Mouse (Mus musculus): ENCODE data around the gene Armc9. TPM values are rescaled to one million over a fixed set of nuclear protein-coding genes. Genes with fewer than 3 reads are reported as not detected.
A peak's percentile ranks its signal among the peaks of the same experiment; 100 is the strongest.

Gene Armc9
- polyA plus RNA-seq, 1 experiment from 2014 or later: 19.1 TPM

DNA sequence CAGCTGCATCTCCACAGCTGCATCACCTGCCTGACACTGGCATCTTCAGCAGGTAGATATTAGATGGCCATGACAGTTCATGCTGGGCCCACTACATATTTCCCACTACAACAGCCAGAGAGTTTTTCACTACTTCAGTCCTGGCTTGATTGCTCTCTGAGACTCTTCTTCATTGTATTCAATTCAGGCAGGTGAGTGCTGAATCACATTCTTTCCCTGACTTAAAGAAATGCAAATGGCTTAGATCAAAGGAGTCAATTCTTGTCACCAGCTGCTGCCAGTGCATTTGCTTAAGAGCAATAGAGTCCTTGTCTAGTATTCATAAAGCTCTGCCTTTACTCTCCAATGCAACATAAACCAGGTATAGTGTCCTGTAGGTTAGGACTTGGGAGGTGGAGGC, 46.7 kb downstream of the Armc9 start:
- no peak for ATAC-seq (ENCODE audit: insufficient read depth, low FRiP score)
- H3K27ac ChIP-seq (ENCODE audit: low read length): no peak overlapping the region
- H3K9ac ChIP-seq (ENCODE audit: low read length): no peak overlapping the region
- no peaks in the 10 kb centered on the region for H3K4me1 ChIP-seq (ENCODE audit: control insufficient read depth, insufficient read depth, low read length)
- H3K27me3 ChIP-seq (ENCODE audit: control insufficient read depth, insufficient read depth, low read length): no peaks in the 10 kb centered on the region
- H3K4me3 ChIP-seq (replicated peaks; ENCODE audit: low read length): no peak overlapping the region
- H3K36me3 ChIP-seq (ENCODE audit: control insufficient read depth, insufficient read depth, low read length): no peaks in the 10 kb centered on the region
- H3K4me2 ChIP-seq (ENCODE audit: low read depth, low read length): no peak overlapping the region
- H3K9me3 ChIP-seq (replicated peaks; ENCODE audit: control insufficient read depth, low read length): no peaks in the 10 kb centered on the region

DNA sequence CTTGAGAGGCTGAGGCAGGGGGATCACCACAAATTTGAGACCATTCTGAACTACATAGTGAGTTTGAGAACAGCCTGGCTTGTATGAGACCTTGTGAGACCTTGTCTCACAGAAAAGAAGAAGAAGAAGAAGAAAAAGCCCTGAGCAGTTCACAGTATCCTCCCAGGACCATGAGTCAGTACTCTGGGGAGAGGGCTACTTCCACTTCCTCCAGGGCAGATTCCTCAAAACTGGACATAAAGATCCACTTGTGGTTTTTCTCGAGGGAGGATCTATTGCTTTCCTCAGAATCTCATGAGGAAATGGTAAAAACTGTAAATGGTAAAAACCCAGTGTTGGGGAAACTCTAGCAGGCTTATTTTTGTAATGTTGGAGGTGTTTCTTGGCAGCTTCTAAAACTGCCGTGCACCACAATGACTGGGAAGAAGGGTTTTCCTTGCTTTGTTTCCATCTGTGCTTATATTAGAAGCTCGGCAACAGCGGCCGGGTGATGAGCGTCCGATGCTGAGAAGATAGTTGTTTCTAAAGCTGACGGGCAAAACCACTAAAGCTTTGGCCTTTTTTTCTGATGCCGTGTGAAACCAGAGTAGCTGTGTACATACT, 48.1 kb downstream of the Armc9 start:
- ATAC-seq (ENCODE audit: insufficient read depth, low FRiP score): no peak
- Histone ChIP-seq H3K4me2 (ENCODE audit: low read depth, low read length) (no peak overlapping the region), H3K4me3 (replicated peaks; ENCODE audit: low read length) (no peak overlapping the region), H3K4me1 (ENCODE audit: control insufficient read depth, insufficient read depth, low read length) (no peaks in the 10 kb centered on the region), H3K9me3 (replicated peaks; ENCODE audit: control insufficient read depth, low read length) (no peaks in the 10 kb centered on the region), H3K27me3 (ENCODE audit: control insufficient read depth, insufficient read depth, low read length) (no peaks in the 10 kb centered on the region), H3K36me3 (ENCODE audit: control insufficient read depth, insufficient read depth, low read length) (no peaks in the 10 kb centered on the region), H3K9ac (ENCODE audit: low read length) (no peak overlapping the region), H3K27ac (ENCODE audit: low read length) (no peak overlapping the region)
- WGBS: 82% methylated on average over 9 of the region's 9 CpGs

DNA sequence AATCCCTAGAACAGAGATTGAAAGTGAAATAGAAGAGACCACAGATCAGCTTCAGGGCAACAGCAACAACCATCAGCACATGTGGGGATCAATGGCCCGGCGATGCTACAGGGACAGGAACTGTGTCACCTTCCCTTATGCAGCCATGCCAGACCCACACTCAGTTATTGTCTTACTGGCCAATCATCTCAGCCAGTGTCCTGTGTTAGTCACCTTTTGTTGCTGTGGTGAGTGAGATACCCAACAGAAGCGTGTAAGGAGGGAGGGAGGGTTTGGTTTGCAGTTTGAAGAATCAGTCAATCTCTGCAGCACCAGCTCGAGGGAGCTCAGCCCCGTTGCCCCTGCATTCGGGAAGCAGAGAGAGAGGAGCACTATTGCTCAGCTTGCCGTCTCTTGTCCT, 56.1 kb downstream of the Armc9 start:
- Histone ChIP-seq H3K9me3 (replicated peaks; ENCODE audit: control insufficient read depth, low read length) (no peaks in the 10 kb centered on the region), H3K4me1 (ENCODE audit: control insufficient read depth, insufficient read depth, low read length) (no peaks in the 10 kb centered on the region), H3K4me3 (replicated peaks; ENCODE audit: low read length) (no peak overlapping the region), H3K27me3 (ENCODE audit: control insufficient read depth, insufficient read depth, low read length) (no peaks in the 10 kb centered on the region), H3K9ac (ENCODE audit: low read length) (no peak overlapping the region), H3K36me3 (ENCODE audit: control insufficient read depth, insufficient read depth, low read length) (0 out of 2 replicates have a peak, but pooled peaks cover 3% of the 10 kb centered on the region), H3K27ac (ENCODE audit: low read length) (no peak overlapping the region), H3K4me2 (ENCODE audit: low read depth, low read length) (no peak overlapping the region)
- ATAC-seq (ENCODE audit: insufficient read depth, low FRiP score): no peak
- WGBS: 82% methylated on average over 7 of the region's 7 CpGs

DNA sequence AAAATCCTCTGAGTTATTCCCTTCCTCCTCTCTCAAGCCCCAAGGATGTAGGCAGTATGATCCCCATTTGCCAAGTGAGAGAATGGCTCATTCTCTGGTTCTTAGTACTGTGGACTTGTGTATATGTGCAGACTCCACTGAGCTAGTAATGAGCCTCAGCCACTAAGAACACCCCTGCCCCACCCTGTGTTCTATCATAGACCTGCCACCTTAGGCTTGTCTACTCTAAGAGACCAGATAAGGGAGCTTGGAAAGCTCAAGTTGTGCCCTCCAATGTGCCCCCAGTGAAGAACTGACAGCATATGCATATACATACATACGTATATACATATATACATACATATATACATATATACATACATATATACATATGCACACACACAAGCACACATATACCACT, 56.9 kb downstream of the Armc9 start:
- H3K9ac ChIP-seq (ENCODE audit: low read length): no peak overlapping the region
- 0 out of 2 replicates have a peak, but pooled peaks cover 3% of the 10 kb centered on the region for H3K36me3 ChIP-seq (ENCODE audit: control insufficient read depth, insufficient read depth, low read length)
- no peak overlapping the region for H3K4me2 ChIP-seq (ENCODE audit: low read depth, low read length)
- no peaks in the 10 kb centered on the region for H3K9me3 ChIP-seq (replicated peaks; ENCODE audit: control insufficient read depth, low read length)
- no peaks in the 10 kb centered on the region for H3K27me3 ChIP-seq (ENCODE audit: control insufficient read depth, insufficient read depth, low read length)
- no peak overlapping the region for H3K4me3 ChIP-seq (replicated peaks; ENCODE audit: low read length)
- no peak overlapping the region for H3K27ac ChIP-seq (ENCODE audit: low read length)
- no peaks in the 10 kb centered on the region for H3K4me1 ChIP-seq (ENCODE audit: control insufficient read depth, insufficient read depth, low read length)
- WGBS: 90% methylated on average over 1 of the region's 1 CpGs
- no peak for ATAC-seq (ENCODE audit: insufficient read depth, low FRiP score)

DNA sequence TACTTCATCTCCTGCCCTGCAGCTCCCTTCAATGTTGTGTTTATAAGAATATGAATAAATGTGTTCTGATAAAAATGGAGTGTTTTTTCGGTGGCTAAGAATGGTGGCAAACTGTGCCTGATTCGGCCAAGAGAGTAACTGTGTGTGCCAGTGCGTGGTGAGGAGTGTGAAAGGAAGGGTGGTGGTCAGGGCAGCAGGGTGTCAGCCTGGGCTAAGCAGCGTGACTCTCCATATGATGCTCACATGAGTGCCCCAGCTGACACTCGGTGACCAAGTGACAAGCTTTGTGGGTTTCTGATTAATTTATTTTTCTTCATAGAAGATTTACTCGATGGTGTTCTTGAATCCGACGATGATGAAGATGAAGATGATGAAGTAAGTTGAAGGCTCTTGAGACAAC, 58.2 kb downstream of the Armc9 start:
- Histone ChIP-seq H3K4me2 (ENCODE audit: low read depth, low read length) (no peak overlapping the region), H3K4me3 (replicated peaks; ENCODE audit: low read length) (no peak overlapping the region), H3K4me1 (ENCODE audit: control insufficient read depth, insufficient read depth, low read length) (no peaks in the 10 kb centered on the region; the same call in 1 of the 2 replicates), H3K27me3 (ENCODE audit: control insufficient read depth, insufficient read depth, low read length) (no peaks in the 10 kb centered on the region), H3K36me3 (ENCODE audit: control insufficient read depth, insufficient read depth, low read length) (0 out of 2 replicates have a peak, but pooled peaks cover 3% of the 10 kb centered on the region), H3K9ac (ENCODE audit: low read length) (no peak overlapping the region), H3K27ac (ENCODE audit: low read length) (no peak overlapping the region), H3K9me3 (replicated peaks; ENCODE audit: control insufficient read depth, low read length) (no peaks in the 10 kb centered on the region)
- no peak for ATAC-seq (ENCODE audit: insufficient read depth, low FRiP score)
- 88% methylated on average over 8 of the region's 8 CpGs for WGBS

DNA sequence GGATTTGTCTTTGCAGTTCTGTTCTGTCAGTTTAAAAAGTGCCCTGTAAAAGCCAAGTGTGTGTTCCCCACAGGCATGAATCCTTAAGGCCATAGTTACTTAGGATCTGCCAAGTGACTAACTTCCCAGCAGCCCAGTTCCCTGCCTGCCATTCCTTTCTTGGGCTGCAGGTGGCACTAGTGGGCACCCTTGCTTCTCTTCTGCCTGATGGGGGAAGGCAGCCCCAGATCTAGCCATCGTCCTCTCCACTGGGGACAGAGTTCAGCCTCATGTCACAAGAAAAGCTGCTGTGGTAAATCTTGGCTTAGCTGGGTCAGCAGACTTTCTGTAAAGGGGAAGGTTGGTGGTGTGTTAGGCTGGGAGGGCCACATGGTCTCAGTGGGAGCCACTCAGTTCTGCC, 59.6 kb downstream of the Armc9 start:
- Histone ChIP-seq H3K27ac (ENCODE audit: low read length) (no peak overlapping the region), H3K36me3 (ENCODE audit: control insufficient read depth, insufficient read depth, low read length) (no peaks in the 10 kb centered on the region), H3K27me3 (ENCODE audit: control insufficient read depth, insufficient read depth, low read length) (no peaks in the 10 kb centered on the region), H3K9me3 (replicated peaks; ENCODE audit: control insufficient read depth, low read length) (no peaks in the 10 kb centered on the region), H3K9ac (ENCODE audit: low read length) (no peak overlapping the region), H3K4me1 (ENCODE audit: control insufficient read depth, insufficient read depth, low read length) (no peaks in the 10 kb centered on the region; the same call in 1 of the 2 replicates), H3K4me2 (ENCODE audit: low read depth, low read length) (no peak overlapping the region), H3K4me3 (replicated peaks; ENCODE audit: low read length) (no peak overlapping the region)
- peak; percentile 68 for ATAC-seq (ENCODE audit: insufficient read depth, low FRiP score)
- 3% methylated on average over 1 of the region's 1 CpGs for WGBS

DNA sequence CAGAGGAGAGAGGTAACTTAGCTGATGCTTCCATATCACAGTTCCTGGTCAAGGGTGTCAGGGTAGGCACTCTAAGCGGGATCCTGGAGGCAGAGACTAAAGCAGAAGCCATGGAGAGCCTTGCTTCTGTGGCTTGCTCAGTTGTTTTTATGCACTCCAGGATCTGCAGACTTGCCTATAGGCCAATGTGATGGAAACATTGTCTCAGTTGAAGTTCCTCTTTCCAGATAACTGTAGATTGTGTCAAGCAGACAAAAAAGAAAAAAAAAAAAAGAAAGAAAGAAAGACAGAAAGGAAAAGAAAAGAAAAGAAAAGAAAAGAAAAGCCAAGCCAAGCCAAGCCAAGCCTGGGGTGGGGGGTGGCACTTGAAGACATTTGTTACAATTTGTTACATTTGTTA, 60.7 kb downstream of the Armc9 start:
- Histone ChIP-seq H3K36me3 (ENCODE audit: control insufficient read depth, insufficient read depth, low read length) (no peaks in the 10 kb centered on the region), H3K9ac (ENCODE audit: low read length) (no peak overlapping the region), H3K4me3 (replicated peaks; ENCODE audit: low read length) (no peak overlapping the region), H3K4me2 (ENCODE audit: low read depth, low read length) (no peak overlapping the region), H3K4me1 (ENCODE audit: control insufficient read depth, insufficient read depth, low read length) (no peaks in the 10 kb centered on the region; the same call in 1 of the 2 replicates), H3K9me3 (replicated peaks; ENCODE audit: control insufficient read depth, low read length) (no peaks in the 10 kb centered on the region), H3K27me3 (ENCODE audit: control insufficient read depth, insufficient read depth, low read length) (no peaks in the 10 kb centered on the region), H3K27ac (ENCODE audit: low read length) (no peak overlapping the region)
- ATAC-seq (ENCODE audit: insufficient read depth, low FRiP score): no peak
- 91% methylated on average over 1 of the region's 1 CpGs for WGBS

DNA sequence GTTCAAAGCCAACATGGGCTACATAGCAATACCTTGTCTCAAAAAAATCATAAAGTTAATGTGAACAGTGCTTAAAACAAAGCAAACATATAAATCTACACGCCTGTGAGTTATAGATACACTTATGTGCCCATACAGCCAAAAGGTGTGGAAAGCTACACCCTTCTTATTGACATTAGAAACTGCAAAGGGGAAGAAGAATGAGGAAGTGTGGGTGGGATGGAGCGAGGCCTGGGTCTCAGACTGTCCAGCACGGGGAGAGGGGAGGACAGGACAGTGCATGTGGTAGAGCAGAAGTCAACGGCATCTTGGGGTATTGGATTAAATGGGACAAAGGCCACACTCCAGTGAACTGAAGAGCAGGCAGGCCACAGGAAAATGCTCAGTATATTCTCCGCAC, 61.8 kb downstream of the Armc9 start:
- Histone ChIP-seq H3K4me2 (ENCODE audit: low read depth, low read length) (no peak overlapping the region), H3K27ac (ENCODE audit: low read length) (no peak overlapping the region), H3K27me3 (ENCODE audit: control insufficient read depth, insufficient read depth, low read length) (no peaks in the 10 kb centered on the region), H3K36me3 (ENCODE audit: control insufficient read depth, insufficient read depth, low read length) (no peaks in the 10 kb centered on the region), H3K4me3 (replicated peaks; ENCODE audit: low read length) (no peak overlapping the region), H3K9ac (ENCODE audit: low read length) (no peak overlapping the region), H3K9me3 (replicated peaks; ENCODE audit: control insufficient read depth, low read length) (no peaks in the 10 kb centered on the region), H3K4me1 (ENCODE audit: control insufficient read depth, insufficient read depth, low read length) (no peaks in the 10 kb centered on the region; the same call in 1 of the 2 replicates)
- peak; percentile 29; the same call in 1 of the 2 replicates for ATAC-seq (ENCODE audit: insufficient read depth, low FRiP score)
- WGBS: 68% methylated on average over 5 of the region's 5 CpGs

DNA sequence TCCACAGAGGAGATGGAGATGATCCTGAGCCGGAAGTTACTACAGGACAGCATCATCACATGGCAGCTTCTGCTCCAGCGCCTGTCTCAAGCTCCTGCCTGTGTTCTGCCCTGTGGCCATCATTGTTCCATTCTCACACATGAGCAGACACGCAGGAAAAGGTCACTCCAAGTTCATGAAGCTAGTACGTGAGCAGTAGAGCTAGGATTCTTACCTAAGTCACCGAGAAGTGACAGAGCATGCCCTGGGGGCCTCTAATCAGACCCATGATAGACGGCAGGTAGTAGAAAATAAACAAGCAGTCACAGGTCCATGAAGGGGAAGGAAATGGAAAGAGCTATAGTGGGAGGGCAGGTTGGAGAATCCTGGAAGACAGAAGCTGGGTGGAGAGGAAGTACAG, 63.4 kb downstream of the Armc9 start:
- Histone ChIP-seq H3K4me2 (ENCODE audit: low read depth, low read length) (no peak overlapping the region), H3K4me1 (ENCODE audit: control insufficient read depth, insufficient read depth, low read length) (no peaks in the 10 kb centered on the region; the same call in 1 of the 2 replicates), H3K4me3 (replicated peaks; ENCODE audit: low read length) (no peak overlapping the region), H3K9me3 (replicated peaks; ENCODE audit: control insufficient read depth, low read length) (no peaks in the 10 kb centered on the region), H3K9ac (ENCODE audit: low read length) (no peak overlapping the region), H3K36me3 (ENCODE audit: control insufficient read depth, insufficient read depth, low read length) (no peaks in the 10 kb centered on the region), H3K27me3 (ENCODE audit: control insufficient read depth, insufficient read depth, low read length) (no peaks in the 10 kb centered on the region), H3K27ac (ENCODE audit: low read length) (no peak overlapping the region)
- ATAC-seq (ENCODE audit: insufficient read depth, low FRiP score): peak; percentile 34; the same call in 1 of the 2 replicates
- WGBS: 41% methylated on average over 6 of the region's 6 CpGs

All from stomach, embryonic 16.5 days (tissue).